Mouse (Mus musculus) midbrain, embryonic 16.5 days (tissue): ENCODE measurements around the gene Gm28036. TPM values are rescaled to one million over a fixed set of nuclear protein-coding genes. Genes with fewer than 3 reads are reported as not detected.
A peak's percentile ranks its signal among the peaks of the same experiment; 100 is the strongest.
"Not testable (repeated sequence)": the region's sequence is repeated elsewhere in the genome, so short reads cannot be mapped to it uniquely, and the experiment has no call there.

Experiments used
- ATAC-seq: fragments of 200-750 bp; cut with Nextera tagmentation; 2 replicates; pipeline ENCODE4 v1.8.0; 2017; ENCODE audit warnings: moderate TSS enrichment
- H3K27ac ChIP-seq: fragments of 300-500 bp; sonication (generic); 2 replicates; pipeline ENCODE4 v1.5.1; 2014; ENCODE audit warnings: mild to moderate bottlenecking, low read length, mixed read lengths
- H3K27me3 ChIP-seq: fragments of 300-500 bp; sonication (generic); 2 replicates; pipeline ENCODE4 v1.6.1; 2014; ENCODE audit warnings: low read depth, low read length, mixed read lengths; ENCODE audit not compliant: control insufficient read depth, insufficient read depth
- H3K36me3 ChIP-seq: fragments of 300-500 bp; sonication (generic); 2 replicates; pipeline ENCODE4 v1.6.1; 2014; ENCODE audit warnings: mild to moderate bottlenecking, low read length, moderate library complexity, mixed read lengths; ENCODE audit not compliant: control insufficient read depth, insufficient read depth
- H3K4me1 ChIP-seq: fragments of 300-500 bp; sonication (generic); 2 replicates; pipeline ENCODE4 v1.6.1; 2014; ENCODE audit warnings: mild to moderate bottlenecking, low read length, mixed read lengths; ENCODE audit not compliant: control insufficient read depth, insufficient read depth
- H3K4me2 ChIP-seq: fragments of 300-500 bp; sonication (generic); 2 replicates; pipeline ENCODE4 v1.6.1; 2014; ENCODE audit warnings: mild to moderate bottlenecking, low read length, mixed read lengths
- H3K4me3 ChIP-seq: fragments of 300-500 bp; sonication (generic); 2 replicates; pipeline ENCODE4 v1.5.1; 2014; ENCODE audit warnings: low read depth, mild to moderate bottlenecking, low read length, moderate library complexity, mixed read lengths
- H3K9ac ChIP-seq: fragments of 300-500 bp; sonication (generic); 2 replicates; pipeline ENCODE4 v1.6.1; 2014; ENCODE audit warnings: low read depth, low read length, mixed read lengths
- H3K9me3 ChIP-seq: fragments of 300-500 bp; sonication (generic); replicated peaks from 2 replicates; pipeline ENCODE4 v1.6.1; 2014; ENCODE audit warnings: mild to moderate bottlenecking, low read length, mixed read lengths; ENCODE audit not compliant: control insufficient read depth, poor library complexity, severe bottlenecking
- WGBS: fragments of 180-500 bp; shearing (Covaris S2); extraction: QIAGEN DNeasy Blood & Tissue Kit; methylation state at CpG from one replicate; pipeline ENCODE4 v1.1.7; 2014; 5-methylcytosine and 5-hydroxymethylcytosine counted together
- polyA plus RNA-seq: library from polyadenylated mRNA; unstranded; fragments of >200 nt; fragmentation: Nextera tagmentation; extraction: Ambion mirVana; gene quantifications from 2 replicates; pipeline ENCODE4 v1.2.1, GENCODE M21; 2015

The Gm28036 gene
- polyA plus RNA-seq, 1 experiment from 2014 or later: 21.8 TPM

GRCm38 (mm10) chr2:156143367-156143766 is 16.5 kb upstream of the Gm28036 start:
- H3K36me3 ChIP-seq: peaks cover 10% of the 10 kb centered on the region; the same call in 1 of the 2 replicates
- peak overlapping the region; percentile 81 for H3K4me3 ChIP-seq
- WGBS: 2% methylated on average over 16 of the region's 16 CpGs
- no peaks in the 10 kb centered on the region for H3K9me3 ChIP-seq
- H3K27me3 ChIP-seq: no peaks in the 10 kb centered on the region
- H3K4me2 ChIP-seq: peak overlapping the region; percentile 67
- no peak for ATAC-seq
- H3K27ac ChIP-seq: peak overlapping the region; percentile 93
- H3K4me1 ChIP-seq: peaks cover 13% of the 10 kb centered on the region
- peak overlapping the region; percentile 89 for H3K9ac ChIP-seq

- peaks cover 10% of the 10 kb centered on the region; the same call in 1 of the 2 replicates for H3K36me3 ChIP-seq
- H3K9ac ChIP-seq: peak overlapping the region; percentile 89
- WGBS: 85% methylated on average over 2 of the region's 2 CpGs
- peaks cover 13% of the 10 kb centered on the region for H3K4me1 ChIP-seq
- peak overlapping the region; percentile 93 for H3K27ac ChIP-seq
- peak overlapping the region; percentile 81; the same call in 1 of the 2 replicates for H3K4me3 ChIP-seq
- no peaks in the 10 kb centered on the region for H3K9me3 ChIP-seq
- H3K4me2 ChIP-seq: peak overlapping the region; percentile 67
- ATAC-seq: no peak
- H3K27me3 ChIP-seq: no peaks in the 10 kb centered on the region
Measured at GRCm38 (mm10) chr2:156142820-156143219, 15.9 kb upstream of the Gm28036 start.

GRCm38 (mm10) chr2:156135695-156136094 is 8.8 kb upstream of the Gm28036 start:
- H3K4me3 ChIP-seq: no peak overlapping the region
- no peak overlapping the region for H3K9ac ChIP-seq
- ATAC-seq: no peak
- H3K4me2 ChIP-seq: no peak overlapping the region
- H3K27ac ChIP-seq: no peak overlapping the region
- no peaks in the 10 kb centered on the region for H3K4me1 ChIP-seq
- H3K9me3 ChIP-seq: no peaks in the 10 kb centered on the region
- H3K27me3 ChIP-seq: no peaks in the 10 kb centered on the region
- peaks cover 7% of the 10 kb centered on the region; the same call in 1 of the 2 replicates for H3K36me3 ChIP-seq
- 88% methylated on average over 6 of the region's 6 CpGs for WGBS

DNA sequence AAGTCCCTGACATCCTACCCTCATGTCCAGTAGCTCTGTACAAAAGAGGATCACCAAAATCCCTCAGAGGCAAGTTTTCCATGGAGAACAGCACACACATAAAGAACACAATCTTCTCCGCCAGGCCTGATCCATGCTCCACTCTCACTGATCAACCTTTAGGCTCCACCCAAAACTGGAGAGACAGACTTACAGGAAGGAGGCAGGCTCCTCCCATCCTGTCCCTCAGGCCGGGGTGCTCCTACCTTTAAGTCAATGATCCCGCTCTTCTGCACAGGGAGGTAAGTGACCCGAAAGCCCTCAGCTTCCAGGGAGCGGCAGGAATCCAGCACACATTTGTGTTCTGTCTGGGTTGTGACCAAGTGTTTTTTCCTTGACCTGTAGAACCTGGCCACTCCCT is 7.3 kb upstream of the Gm28036 start:
- Histone ChIP-seq H3K4me2 (no peak overlapping the region), H3K4me1 (no peaks in the 10 kb centered on the region), H3K4me3 (no peak overlapping the region), H3K36me3 (peaks cover 7% of the 10 kb centered on the region; the same call in 1 of the 2 replicates), H3K9ac (no peak overlapping the region), H3K27me3 (no peaks in the 10 kb centered on the region), H3K27ac (no peak overlapping the region), H3K9me3 (no peaks in the 10 kb centered on the region)
- no peak for ATAC-seq
- 94% methylated on average over 5 of the region's 5 CpGs for WGBS

DNA sequence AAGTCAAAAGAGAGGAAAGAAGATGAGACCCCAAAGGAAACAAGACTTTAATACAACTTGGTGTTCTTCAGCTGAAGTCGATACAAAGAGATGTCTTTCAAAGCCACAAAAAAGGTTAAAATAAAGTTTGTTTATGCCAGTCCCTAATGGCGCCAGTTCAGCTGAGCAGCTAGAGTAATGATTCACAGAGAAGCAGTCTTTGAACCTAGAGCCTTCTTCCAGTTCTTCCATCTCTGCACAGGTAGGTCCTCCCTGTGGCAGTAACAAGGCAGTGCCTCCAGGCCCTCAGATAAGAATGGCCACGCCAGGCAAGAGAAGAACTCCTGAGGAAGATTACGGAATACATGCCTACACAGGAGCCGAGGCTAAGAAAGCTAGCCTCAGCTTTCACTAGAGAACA is 3.2 kb downstream of the Gm28036 start:
- peaks cover 8% of the 10 kb centered on the region for H3K36me3 ChIP-seq

DNA sequence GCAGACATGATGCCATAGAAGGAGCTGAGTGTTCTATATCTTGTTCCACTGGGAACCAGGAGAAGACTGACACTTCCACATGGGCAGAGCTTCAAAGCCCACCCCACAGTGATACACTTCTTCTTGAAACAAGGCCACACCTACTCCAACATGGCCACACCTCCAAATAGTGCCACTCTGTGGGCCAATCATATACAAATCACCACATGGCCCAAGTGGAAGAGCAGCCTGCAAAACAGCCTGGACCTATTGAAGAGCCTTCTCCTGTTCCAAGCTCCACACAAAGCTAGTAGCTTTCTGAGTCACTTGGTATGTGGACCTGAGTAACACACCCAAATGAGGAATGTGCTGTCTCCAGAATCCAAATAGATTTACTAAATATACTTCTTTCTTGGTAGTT is 7.3 kb downstream of the Gm28036 start:
- Histone ChIP-seq H3K9me3 (no peaks in the 10 kb centered on the region), H3K27ac (no peak overlapping the region)
- ATAC-seq: no peak

More for the DNA sequence above, 3.2 kb downstream of the Gm28036 start:
- H3K4me1 ChIP-seq: no peaks in the 10 kb centered on the region
- no peak overlapping the region for H3K4me3 ChIP-seq
- no peak overlapping the region for H3K27ac ChIP-seq
- no peak for ATAC-seq
- H3K9me3 ChIP-seq: no peaks in the 10 kb centered on the region
- no peak overlapping the region for H3K4me2 ChIP-seq
- no peak overlapping the region for H3K9ac ChIP-seq
- H3K27me3 ChIP-seq: no peaks in the 10 kb centered on the region
- 94% methylated on average over 5 of the region's 5 CpGs for WGBS

GRCm38 (mm10) chr2:156112080-156112423 is 14.8 kb downstream of the Gm28036 start:
- H3K4me2 ChIP-seq: peak overlapping the region; percentile 47
- 23% methylated on average over 5 of the region's 5 CpGs for WGBS
- not testable (repeated sequence) for ATAC-seq, H3K9me3 ChIP-seq, H3K27me3 ChIP-seq, H3K36me3 ChIP-seq
- peak overlapping the region; percentile 97; the same call in 1 of the 2 replicates for H3K9ac ChIP-seq
- H3K4me3 ChIP-seq: peak overlapping the region; percentile 96
- H3K27ac ChIP-seq: peak overlapping the region; percentile 96
- H3K4me1 ChIP-seq: peaks cover 16% of the 10 kb centered on the region

More for the DNA sequence above, 7.3 kb downstream of the Gm28036 start:
- Histone ChIP-seq H3K36me3 (0 out of 2 replicates have a peak, but pooled peaks cover 2% of the 10 kb centered on the region), H3K4me1 (no peaks in the 10 kb centered on the region), H3K9ac (no peak overlapping the region), H3K4me3 (no peak overlapping the region), H3K27me3 (no peaks in the 10 kb centered on the region), H3K4me2 (no peak overlapping the region)

DNA sequence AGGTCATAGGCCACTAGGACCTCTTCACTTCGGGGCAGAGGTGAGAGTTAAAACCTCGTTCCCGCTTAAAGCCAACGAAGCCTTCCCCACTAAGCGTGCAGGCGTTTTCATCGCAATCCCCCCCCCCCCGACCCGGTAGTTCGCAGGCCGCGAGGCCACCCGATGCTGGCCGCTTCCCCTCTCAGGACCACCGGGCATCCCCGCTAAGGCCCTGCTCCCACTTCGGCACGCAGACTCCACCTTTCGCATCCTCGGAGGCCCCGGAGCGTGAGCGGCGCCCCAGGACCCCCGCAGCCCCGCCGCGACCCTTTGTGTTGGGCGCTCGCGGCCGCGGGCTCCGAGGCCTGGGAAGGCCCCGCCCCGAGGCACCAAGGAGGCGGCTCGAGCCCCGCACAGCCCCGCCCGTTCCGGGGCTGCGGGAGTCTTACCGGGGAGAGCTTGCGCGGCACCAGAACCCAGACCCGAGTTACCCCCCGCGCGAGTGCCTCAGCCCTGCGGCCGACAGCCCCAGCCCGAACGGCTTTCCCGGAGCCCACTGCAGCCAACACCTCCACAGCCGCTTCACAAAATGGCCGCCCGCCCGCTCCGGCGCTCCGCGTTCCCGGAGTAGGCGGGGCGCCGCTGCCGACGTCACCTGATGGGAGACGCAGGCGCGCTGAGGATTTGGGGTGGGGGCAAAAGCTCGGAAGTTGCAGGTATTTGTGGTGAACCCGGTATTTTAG is 15.4 kb downstream of the Gm28036 start, which contains the start of the genes Cpne1 and Rbm12:
Gene Cpne1, minus strand, starts transcription at position 608 of the 722 bp plus-strand sequence.
Gene Rbm12, minus strand, starts transcription at position 621 of the 722 bp plus-strand sequence.
- peaks cover 16% of the 10 kb centered on the region for H3K4me1 ChIP-seq
- peak within 1 kb of the TSS; percentile 97 for H3K9ac ChIP-seq
- H3K4me3 ChIP-seq: peak within 1 kb of the TSS; percentile 96
- no peaks in the 10 kb centered on the region for H3K9me3 ChIP-seq
- under 1% methylated on average over 71 of the region's 74 CpGs for WGBS
- H3K4me2 ChIP-seq: peak within 1 kb of the TSS; percentile 78
- H3K27me3 ChIP-seq: no peaks in the 10 kb centered on the region
- H3K27ac ChIP-seq: peak within 1 kb of the TSS; percentile 96
- no peaks in the 10 kb centered on the region for H3K36me3 ChIP-seq
- peak; percentile 93 for ATAC-seq

- Histone ChIP-seq H3K27ac (peak overlapping the region; percentile 96), H3K9me3 (no peaks in the 10 kb centered on the region), H3K36me3 (no peaks in the 10 kb centered on the region), H3K4me3 (peak overlapping the region; percentile 96), H3K4me2 (peak overlapping the region; percentile 78), H3K4me1 (peaks cover 19% of the 10 kb centered on the region), H3K27me3 (no peaks in the 10 kb centered on the region), H3K9ac (peak overlapping the region; percentile 97)
- ATAC-seq: peak; percentile 87
- WGBS: under 1% methylated on average over 16 of the region's 16 CpGs
Measured at GRCm38 (mm10) chr2:156110627-156111357, 16.1 kb downstream of the Gm28036 start.
